Mouse (Mus musculus) liver, adult (tissue): ENCODE measurements around the gene Eif5a.

Experiments
- GATA4 ChIP-seq: IDR thresholded peaks from 2 replicates; pipeline ENCODE4 v1.6.1; 2014; ENCODE audit warnings: mild to moderate bottlenecking, low read length; ENCODE audit not compliant: insufficient replicate concordance

Eif5a gene

DNA sequence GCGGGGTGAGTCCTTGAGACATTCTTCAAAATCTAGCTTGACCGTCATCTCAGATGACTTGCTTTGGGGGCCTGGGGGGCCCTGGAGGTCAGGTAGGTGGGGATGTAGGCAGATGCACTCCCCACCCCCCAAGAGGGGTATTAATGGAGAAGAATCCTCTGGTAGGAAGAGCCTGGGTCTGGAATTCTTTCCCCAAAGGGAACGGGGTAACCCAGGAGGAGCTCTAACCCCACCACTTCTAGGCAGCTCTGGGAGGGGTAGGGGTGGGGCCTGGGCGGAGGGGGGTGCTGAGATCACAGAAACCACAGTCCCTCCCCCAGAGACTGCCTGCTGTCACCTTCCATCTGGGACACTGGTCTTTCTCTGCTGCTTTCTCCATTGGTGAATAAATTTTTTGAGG lies 26.5 kb downstream of the Eif5a start, which contains the start of gene Acap1:
TSS of gene Acap1 (minus strand) at position 249 of the 400 bp plus-strand sequence.
- TF ChIP-seq GATA4 = no peak

DNA sequence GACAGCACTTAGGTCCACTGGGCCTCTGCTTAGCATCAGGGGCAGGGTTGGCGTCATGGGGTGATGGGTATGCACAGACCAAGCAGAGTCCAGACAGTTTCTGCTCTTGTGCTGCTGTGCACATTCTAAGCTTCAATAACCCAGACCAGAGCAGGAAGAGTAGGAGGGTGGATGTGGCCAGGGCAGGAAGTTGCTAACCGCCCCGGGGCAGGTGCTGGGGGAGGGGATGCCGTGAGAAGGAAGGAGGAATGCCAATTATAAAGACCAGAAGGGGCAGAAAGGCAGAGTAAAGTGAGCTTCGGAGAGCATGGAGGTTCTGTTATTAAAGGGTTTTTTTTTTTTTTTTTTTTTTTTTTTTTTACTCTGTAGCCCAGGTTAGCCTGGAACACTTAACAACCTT lies 27.1 kb downstream of the Eif5a start:
- no peak for TF ChIP-seq GATA4

DNA sequence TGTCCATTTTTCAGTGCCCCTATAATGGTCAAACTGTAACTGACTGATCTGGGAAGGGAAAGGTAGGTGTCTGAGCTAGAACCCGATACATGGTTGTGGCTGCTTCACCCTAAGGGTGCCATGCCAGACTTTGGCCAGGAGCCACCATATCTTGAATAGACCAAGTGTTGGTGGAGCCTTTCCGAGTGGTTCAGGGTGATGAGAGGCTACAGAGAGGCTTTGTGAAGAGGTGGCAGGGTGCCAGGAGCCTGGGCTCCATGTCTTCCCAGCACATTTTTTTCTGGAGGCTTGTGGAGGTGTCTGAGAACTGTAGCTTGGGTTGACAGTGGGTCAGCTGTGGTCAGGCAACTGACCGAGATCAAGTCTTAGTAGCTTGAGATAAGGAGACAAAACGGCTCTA lies 30.3 kb downstream of the Eif5a start:
- TF ChIP-seq GATA4 = no peak

DNA sequence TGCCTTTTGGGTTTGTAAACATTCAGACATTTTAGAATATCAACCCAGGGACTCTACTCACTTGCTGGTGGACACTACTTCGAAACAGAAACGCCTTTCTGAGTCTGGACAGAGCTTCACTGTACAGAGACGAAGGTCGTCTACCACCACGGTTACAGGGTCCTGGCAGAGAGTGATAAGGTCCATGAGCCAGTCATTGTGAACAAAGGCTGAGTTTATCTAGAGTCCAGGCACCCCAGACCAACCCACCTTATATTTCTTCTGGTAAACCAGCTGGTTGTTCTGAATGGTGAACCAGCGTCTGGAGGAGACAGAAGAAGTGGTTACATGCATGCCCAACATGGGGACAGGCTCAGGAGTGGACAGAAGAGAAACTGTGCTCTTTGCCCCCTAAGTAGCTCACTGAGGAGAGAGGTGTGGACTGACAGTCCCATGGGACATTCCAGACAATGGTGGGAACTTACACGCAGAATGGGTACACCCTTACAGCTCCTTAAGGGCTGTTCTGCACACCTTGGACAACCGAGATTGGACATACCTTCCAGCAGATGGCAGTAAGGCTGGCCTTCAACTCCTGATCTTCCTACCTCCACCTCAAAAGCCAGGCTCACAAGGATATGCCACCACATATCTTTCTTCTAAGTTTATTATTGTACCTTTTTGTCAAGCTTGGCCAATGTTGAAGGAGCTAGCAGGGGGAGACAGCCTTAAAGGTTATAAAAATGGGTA lies 34.7 kb downstream of the Eif5a start:
- TF ChIP-seq GATA4 = no peak

DNA sequence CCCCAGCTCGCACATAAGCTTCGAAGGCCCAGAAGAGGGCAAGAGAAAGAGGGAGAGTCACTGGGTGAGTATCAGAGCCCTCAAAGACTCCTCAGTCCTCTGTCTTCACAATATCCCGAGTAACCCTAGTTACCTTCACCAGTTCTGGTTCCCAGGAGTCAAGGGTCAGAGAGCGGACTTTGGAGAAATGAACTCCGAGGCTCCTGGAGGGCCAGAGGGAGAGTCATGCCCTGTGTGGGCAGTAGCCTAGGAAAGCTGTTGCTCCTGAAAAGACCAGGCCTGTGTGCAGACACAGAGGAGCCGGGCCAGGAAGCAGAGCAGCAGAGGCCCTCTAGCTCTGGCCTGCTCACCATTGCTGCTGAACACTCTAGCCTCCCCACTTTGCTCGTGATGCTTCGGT lies 37.1 kb downstream of the Eif5a start:
- TF ChIP-seq GATA4 = no peak

DNA sequence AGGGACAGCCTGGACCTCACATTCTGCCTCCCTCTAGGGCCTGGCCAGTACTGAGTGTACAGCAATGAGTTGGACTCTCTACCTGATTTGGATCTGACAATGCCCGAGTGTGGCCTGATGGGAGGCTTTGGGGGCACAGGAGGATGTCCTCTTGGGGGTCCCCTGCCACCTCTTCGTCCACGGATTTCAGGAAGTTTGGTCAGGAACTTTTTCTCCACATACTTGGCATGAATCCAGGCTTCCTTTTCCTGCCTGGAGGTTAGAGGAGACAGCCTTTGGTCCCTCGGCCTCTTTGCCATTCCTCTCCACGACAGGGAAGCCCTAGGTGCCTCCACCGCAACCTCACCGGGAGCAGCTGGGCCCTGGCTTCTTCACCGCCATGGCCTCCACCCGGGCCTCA lies 37.5 kb downstream of the Eif5a start:
- TF ChIP-seq GATA4 = no peak

DNA sequence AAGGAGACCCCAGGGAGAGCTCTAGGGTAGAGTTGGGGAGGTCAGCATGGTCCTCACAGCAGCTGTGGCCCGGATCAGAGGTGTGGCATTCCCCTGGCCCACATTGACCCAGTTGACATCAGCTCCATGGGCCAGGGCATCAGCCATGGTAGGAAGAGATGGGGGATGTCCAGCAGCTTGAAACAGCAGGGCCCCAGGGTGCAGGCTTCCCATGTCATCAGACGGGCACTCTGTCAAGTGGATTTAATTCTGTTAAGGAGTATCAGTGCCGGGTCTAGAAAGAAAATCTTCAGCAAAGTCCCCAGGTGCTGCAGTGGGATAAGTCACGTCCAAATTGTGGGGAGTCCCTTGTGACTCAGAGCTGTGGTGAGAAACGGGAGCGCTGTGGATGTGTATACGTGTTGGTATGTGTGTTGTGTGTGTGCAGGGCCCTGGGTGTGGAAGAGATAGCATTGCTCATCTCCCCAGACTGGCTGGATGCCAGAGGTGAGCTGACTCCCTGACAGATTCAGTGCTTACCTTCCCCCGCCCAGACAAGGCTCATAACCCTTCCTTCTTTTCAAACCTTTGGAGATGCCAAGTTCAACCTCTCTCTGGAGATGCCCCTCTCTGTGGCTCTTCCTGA lies 38.1 kb downstream of the Eif5a start:
- no peak for TF ChIP-seq GATA4

DNA sequence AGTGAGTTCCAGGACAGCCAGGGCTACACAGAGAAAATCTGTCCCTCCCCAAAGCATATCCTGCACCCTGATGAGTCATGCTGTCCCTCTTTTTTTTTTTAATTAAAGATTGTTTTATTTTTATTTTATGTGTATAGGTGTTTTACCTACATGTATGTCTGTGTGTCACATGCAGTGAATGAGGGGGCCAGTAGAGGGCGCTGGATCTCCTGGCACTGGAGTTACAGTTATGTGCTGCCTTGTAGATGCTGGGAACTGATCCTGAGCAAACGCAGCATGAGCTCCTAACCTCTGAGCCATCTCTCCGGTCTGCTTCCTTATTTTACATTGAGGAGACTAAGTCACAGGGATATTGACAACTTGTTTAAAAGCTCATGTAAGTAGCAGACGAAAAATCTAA lies 38.7 kb downstream of the Eif5a start:
- TF ChIP-seq GATA4 = no peak

DNA sequence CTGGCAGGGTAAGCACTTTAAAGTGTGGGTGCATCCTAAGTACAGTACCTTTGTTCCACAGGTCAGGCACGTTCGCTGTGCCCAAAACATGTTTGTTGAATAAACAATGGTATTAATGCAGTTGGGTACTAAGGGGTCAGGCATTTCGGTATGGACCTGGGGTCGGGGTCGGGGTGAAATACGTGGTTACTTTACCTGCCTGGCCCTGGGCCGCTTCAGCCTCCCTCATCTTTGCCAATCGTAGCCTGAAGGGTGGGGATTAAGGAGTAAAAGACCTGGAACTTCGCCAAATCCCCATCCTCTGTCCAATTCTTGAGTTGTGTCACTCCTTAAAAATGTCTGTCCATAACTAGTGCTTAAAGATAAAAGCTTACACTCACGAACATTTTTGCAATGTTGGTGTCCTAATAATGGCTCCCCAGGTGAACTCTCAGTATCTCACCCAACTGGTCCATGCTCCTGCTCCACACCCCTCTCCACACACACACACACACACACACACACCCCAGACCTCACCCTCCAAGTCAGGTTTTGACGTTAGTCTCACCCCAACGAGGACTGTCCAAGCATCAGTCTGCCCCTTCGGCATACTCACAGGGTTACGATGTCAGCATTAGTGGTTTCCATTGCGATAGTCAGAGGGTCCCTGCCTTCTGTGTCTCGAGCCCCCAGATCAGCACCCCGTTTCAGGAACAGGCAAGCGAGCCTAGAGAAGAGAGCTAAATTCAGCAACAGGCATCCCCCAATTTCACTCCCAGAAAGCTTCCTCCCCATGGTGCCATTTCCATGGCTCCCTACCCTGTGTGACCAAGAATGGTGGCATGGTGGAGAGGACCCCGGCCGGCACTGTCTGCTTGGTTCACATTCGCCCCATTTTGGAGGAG lies 39.7 kb downstream of the Eif5a start:
- no peak for TF ChIP-seq GATA4

DNA sequence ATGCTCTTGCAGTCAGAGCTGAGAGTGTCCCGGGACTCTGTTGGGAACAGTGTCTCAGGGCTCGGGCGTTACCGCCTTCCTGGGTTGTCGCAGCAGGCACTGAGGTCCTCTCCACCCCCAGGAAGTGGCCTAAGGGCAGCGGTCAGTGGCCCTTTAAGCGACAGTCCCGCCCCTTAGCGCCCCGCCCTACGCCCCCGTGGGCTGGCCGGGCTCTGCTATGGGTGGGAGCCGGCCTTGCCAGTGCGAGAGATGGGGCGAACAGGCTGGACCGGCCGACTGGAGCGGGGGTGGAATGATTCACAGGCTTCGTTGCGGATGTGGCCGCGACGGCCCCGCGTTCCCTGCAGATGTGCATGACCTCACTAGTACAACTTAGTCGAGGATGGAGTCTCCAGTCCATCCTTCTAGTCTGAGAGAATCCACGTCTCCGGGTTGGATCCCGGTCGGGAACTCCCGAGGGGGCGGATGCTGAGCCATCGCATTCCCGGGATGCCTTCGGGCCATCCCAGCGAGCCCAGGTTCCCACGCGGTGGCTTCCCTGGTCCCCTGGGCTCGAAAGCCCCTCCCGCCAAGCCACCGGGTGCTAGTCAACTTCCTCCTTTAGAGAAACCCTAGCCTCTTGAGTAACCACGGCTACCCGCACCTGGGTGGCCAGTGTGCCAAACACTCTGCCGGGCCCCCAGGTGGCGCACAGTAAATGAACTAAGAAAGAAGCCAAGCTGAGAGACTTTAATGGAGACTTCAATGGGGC lies 40.7 kb downstream of the Eif5a start, which contains the start of gene Kctd11:
TSS of gene Kctd11 (minus strand) at position 554 of the 751 bp plus-strand sequence.
- TF ChIP-seq GATA4 = peak; percentile 39; the same call in 1 of the 2 replicates

DNA sequence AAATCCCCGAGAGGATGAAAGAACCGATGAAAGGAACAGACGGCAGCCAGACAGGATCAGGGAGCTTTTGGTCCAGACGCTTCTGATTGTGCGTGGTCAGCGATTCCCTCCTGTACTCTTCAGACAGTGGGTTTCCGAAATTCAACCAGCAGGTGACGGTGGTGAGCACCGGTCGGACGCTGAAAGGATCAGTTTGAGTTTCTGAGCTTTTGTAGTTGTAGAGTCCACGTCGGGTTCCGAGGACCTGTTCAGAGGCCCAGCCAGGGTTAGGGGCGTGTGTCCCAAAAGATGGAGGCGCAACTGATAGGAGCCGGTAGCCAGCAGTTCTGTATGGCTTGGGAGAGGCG lies 41.3 kb downstream of the Eif5a start:
- no peak for TF ChIP-seq GATA4

DNA sequence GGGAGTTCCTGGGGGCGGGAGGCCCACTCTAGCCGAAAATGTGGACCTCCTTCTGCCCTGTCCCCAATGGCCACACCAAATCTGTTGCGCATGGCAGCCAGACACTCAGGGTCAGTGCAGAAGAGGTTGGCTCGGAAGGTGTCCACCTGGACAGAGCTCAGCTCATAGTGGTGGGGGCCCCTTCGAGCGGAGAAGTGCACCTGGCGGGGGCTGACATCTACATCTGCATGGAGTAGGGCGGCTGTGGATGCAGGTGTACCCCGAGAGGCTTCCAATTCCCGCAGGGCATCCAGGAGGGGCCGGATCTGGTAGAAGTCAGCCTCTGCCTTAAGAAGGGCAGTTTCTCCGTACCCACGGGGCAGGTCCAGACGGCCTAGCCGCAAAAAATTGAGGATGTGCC lies 42.0 kb downstream of the Eif5a start:
- no peak for TF ChIP-seq GATA4

DNA sequence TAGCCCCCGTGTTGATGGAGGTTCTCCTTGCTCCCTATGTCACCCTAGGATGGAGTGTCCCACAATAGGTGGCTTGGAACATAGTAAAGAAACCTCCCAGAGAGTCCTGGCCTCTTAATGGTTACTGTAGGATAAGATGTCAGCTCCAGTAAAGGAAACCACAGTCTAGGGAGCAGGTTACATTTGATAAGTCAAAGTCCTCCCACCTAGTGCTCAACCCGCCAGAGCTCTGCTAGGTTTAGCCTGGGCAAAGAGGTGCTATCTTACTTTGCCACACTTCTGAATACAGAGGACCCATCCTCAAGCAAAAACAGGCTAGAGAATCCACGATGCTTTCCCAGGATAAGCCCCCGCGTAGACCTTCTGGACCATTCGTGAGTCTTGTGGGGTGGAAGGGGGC lies 42.8 kb downstream of the Eif5a start:
- TF ChIP-seq GATA4 = no peak

DNA sequence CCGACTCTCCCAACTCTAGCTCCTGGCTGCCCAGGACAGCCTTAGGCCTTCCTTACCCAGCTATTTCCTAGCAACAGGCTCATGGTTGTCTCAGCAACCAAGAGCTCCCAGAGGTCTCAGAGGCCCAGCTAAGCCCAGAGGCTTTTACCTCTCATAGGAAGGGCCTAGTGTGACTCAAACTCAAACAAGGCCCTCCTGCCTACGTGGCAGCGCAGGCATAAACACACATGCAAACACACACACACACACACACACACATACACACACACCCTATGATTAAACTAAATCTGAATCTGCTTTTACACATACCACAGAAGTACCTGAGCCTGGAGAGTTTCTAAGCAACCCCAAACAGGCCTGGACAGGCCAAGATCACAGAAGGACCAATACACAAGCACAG lies 43.4 kb downstream of the Eif5a start:
- TF ChIP-seq GATA4 = no peak

DNA sequence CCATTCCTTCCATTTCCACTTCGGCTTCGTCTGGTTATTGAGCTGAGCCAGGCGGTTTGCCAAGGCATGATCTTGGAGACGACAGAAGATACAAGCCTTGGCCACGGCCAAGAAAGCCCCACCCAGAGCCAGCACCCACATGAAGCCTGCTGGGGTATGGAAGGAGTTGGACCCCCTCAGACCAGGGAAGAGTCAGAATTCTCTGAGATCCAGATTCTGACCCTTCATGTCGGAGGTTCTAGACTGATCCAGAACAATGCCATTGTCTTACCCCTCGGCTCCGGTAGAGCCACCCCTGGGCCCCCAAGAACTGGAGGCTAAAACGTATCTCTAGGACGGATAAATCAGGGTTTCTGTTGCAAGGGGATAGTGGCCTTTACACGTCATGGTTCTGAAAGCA lies 43.9 kb downstream of the Eif5a start, which contains the start of gene Tmem95:
TSS of gene Tmem95 (minus strand) at position 141 of the 400 bp plus-strand sequence.
- no peak for TF ChIP-seq GATA4
